Mouse (Mus musculus) thymus, adult 2 months (tissue): Measurements from ENCODE around the gene Ldah.

Experiments used
- CTCF ChIP-seq: fragments of 200-500 bp; IDR thresholded peaks from 2 replicates; pipeline ENCODE4 v1.5.1; 2012; ENCODE audit warnings: mild to moderate bottlenecking, control low read depth, low read length, moderate library complexity, borderline replicate concordance; ENCODE audit not compliant: control insufficient read depth, poor library complexity, insufficient read depth; ENCODE audit errors: extremely low read depth
- POLR2A ChIP-seq: fragments of 200-500 bp; IDR thresholded peaks from 2 replicates; pipeline ENCODE4 v1.6.1; 2012; ENCODE audit warnings: mild to moderate bottlenecking, low read length, control low read depth, moderate library complexity; ENCODE audit not compliant: control insufficient read depth, poor library complexity, insufficient read depth; ENCODE audit errors: extremely low read depth

GRCm38 (mm10) chr12:8181744-8182143 lies 26.2 kb upstream of the Ldah start:
- TF ChIP-seq CTCF (no peak), POLR2A (no peak)
